Mouse (Mus musculus) erythroblast, embryonic 14.5 days (primary cell): ENCODE measurements around the gene Smarcb1.

Experiments used
- GATA1 ChIP-seq: IDR thresholded peaks from 2 replicates; pipeline ENCODE4 v1.6.1; 2012; ENCODE audit warnings: low read length, inconsistent platforms, mixed read lengths
- TAL1 ChIP-seq: IDR thresholded peaks from 3 replicates; pipeline ENCODE4 v1.6.1; 2012; ENCODE audit warnings: low read length, inconsistent platforms, mixed read lengths

DNA sequence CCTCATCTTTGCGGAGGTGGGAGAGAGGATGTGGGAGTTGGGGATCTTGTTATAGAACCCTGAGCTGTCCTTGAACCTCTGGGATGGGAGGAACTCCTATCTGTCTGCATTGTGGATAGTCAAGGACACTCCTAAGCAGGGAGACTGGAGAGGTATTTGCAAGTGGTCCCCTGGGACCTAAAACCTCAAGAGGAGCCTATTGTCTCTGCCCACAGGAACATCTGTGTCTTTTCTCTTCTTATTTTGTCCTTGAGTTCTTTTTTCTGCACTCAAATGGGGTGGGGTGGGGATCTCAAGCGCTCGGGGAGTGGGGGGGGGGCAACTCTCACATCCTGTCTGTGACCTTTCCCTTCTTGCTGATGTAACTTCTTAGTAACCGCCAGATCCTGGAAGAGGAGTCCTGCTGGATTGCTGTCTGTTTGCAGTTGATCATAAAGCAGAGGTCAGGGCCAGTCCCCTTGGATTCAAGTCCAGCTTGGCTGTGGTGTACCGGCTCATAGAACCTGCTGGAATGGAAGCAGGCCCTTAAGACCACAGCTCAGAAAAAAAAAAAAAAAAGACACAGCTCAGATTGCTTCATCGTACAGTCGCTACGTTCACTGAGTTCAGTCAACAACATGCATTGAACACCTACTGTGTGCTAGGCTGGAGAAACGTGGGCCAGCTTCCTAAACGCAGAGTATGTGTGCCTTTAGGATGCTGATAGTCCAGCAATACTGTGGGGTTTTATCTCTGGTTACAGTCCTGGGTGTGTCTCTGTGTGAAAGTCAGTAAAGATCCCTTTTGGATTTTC is 16.6 kb upstream of the Smarcb1 start:
- TF ChIP-seq TAL1 (peak; percentile 59; the same call in 2 of the 3 replicates), GATA1 (peak; percentile 31; the same call in 1 of the 2 replicates)
